Mouse (Mus musculus) heart, postnatal 0 days (tissue): ENCODE measurements around the gene Ndufa4l2. TPM values are rescaled to one million over a fixed set of nuclear protein-coding genes. Genes with fewer than 3 reads are reported as not detected.
A peak's percentile ranks its signal among the peaks of the same experiment; 100 is the strongest.

Experiments
- ATAC-seq: fragments of 200-750 bp; cut with Nextera tagmentation; 2 replicates; pipeline ENCODE4 v1.8.0; 2017; ENCODE audit warnings: low read depth, moderate number of reproducible peaks, moderate library complexity; ENCODE audit not compliant: insufficient read depth
- DNase-seq: peaks from one replicate; pipeline ENCODE4 v3.0.0-alpha.2; 2016; ENCODE audit warnings: low spot score
- H3K27ac ChIP-seq: fragments of 300-500 bp; sonication (generic); 2 replicates; pipeline ENCODE4 v1.5.1; 2014; ENCODE audit warnings: low read depth, mild to moderate bottlenecking
- H3K27me3 ChIP-seq: fragments of 300-500 bp; sonication (generic); 2 replicates; pipeline ENCODE4 v1.6.1; 2014; ENCODE audit warnings: low read length, mixed read lengths; ENCODE audit not compliant: control insufficient read depth, insufficient read depth
- H3K36me3 ChIP-seq: fragments of 300-500 bp; sonication (generic); replicated peaks from 2 replicates; pipeline ENCODE4 v1.6.1; 2014; ENCODE audit warnings: low read length, mixed read lengths; ENCODE audit not compliant: control insufficient read depth, insufficient read depth
- H3K4me1 ChIP-seq: fragments of 300-500 bp; sonication (generic); 2 replicates; pipeline ENCODE4 v1.6.1; 2014; ENCODE audit warnings: antibody characterized with exemption; ENCODE audit not compliant: control insufficient read depth, insufficient read depth
- H3K4me2 ChIP-seq: fragments of 300-500 bp; sonication (generic); 2 replicates; pipeline ENCODE4 v1.6.1; 2014; ENCODE audit warnings: low read depth, mild to moderate bottlenecking, low read length, moderate library complexity
- H3K4me3 ChIP-seq: fragments of 300-500 bp; sonication (generic); 2 replicates; pipeline ENCODE4 v1.5.1; 2014; ENCODE audit warnings: low read depth, low read length
- H3K9ac ChIP-seq: fragments of 300-500 bp; sonication (generic); replicated peaks from 2 replicates; pipeline ENCODE4 v1.6.1; 2014; ENCODE audit warnings: low read depth, low read length, mixed read lengths
- H3K9me3 ChIP-seq: fragments of 300-500 bp; sonication (generic); replicated peaks from 2 replicates; pipeline ENCODE4 v1.6.1; 2016; ENCODE audit warnings: low read length; ENCODE audit not compliant: control insufficient read depth
- CTCF ChIP-seq: IDR thresholded peaks from 2 replicates; pipeline ENCODE4 v1.5.1; 2016; ENCODE audit warnings: antibody characterized with exemption, control low read depth, low read depth
- EP300 ChIP-seq: IDR thresholded peaks from 2 replicates; pipeline ENCODE4 v1.6.1; 2016; ENCODE audit warnings: antibody characterized with exemption, low read depth
- WGBS: fragments of 180-500 bp; shearing (Covaris S2); extraction: QIAGEN DNeasy Blood & Tissue Kit; methylation state at CpG from one replicate; pipeline ENCODE4 v1.1.7; 2014; 5-methylcytosine and 5-hydroxymethylcytosine counted together
- polyA plus RNA-seq: library from polyadenylated mRNA; unstranded; fragments of >200 nt; fragmentation: Nextera tagmentation; extraction: Ambion mirVana; gene quantifications from 2 replicates; pipeline ENCODE4 v1.2.1, GENCODE M21; 2015
- total RNA-seq: library from RNA; depleted of rRNA; stranded (reverse); fragments of >200 nt; gene quantifications from 2 replicates; pipeline ENCODE4 v1.2.3, GENCODE M21; 2014; ENCODE audit warnings: low replicate concordance; rRNA removed

Gene Ndufa4l2
- 43.8 and 68.3 TPM in 2 replicates for total RNA-seq
- 46.4 and 47.6 TPM in 2 replicates for polyA plus RNA-seq

GRCm38 (mm10) chr10:127514764-127515163 is at the start of gene Ndufa4l2:
Gene Ndufa4l2 (plus strand): TSS chr10:127514967.
- Histone ChIP-seq H3K4me3 (peak within 1 kb of the TSS; percentile 32), H3K4me2 (peak within 1 kb of the TSS; percentile 65), H3K27ac (peak within 1 kb of the TSS; percentile 54), H3K9me3 (no peaks in the 10 kb centered on the region), H3K4me1 (peaks cover 32% of the 10 kb centered on the region), H3K27me3 (peaks cover 44% of the 10 kb centered on the region), H3K36me3 (peaks cover 21% of the 10 kb centered on the region), H3K9ac (0 out of 2 replicates have a peak within 1 kb of the TSS, but pooled peaks have one; percentile 17)
- DNase-seq (no peak), ATAC-seq (no peak)
- WGBS: 21% methylated on average over 6 of the region's 6 CpGs
- TF ChIP-seq CTCF (no peak), EP300 (no peak)

GRCm38 (mm10) chr10:127471281-127471988 is 43.3 kb upstream of the Ndufa4l2 start:
- DNase-seq (no peak), ATAC-seq (no peak)
- Histone ChIP-seq H3K36me3 (peaks cover 53% of the 10 kb centered on the region), H3K4me1 (no peaks in the 10 kb centered on the region; the same call in 1 of the 2 replicates), H3K27me3 (no peaks in the 10 kb centered on the region), H3K9me3 (no peaks in the 10 kb centered on the region; the same call in 1 of the 2 replicates), H3K9ac (no peak overlapping the region), H3K27ac (peak overlapping the region; percentile 16; the same call in 1 of the 2 replicates), H3K4me2 (no peak overlapping the region), H3K4me3 (no peak overlapping the region)
- TF ChIP-seq EP300 (no peak), CTCF (no peak)
- WGBS: 46% methylated on average over 15 of the region's 15 CpGs

- Histone ChIP-seq H3K9ac (no peak overlapping the region), H3K4me2 (no peak overlapping the region), H3K4me1 (no peaks in the 10 kb centered on the region; the same call in 1 of the 2 replicates), H3K9me3 (no peaks in the 10 kb centered on the region; the same call in 1 of the 2 replicates), H3K4me3 (no peak overlapping the region), H3K27me3 (no peaks in the 10 kb centered on the region), H3K27ac (no peak overlapping the region), H3K36me3 (peaks cover 60% of the 10 kb centered on the region)
- WGBS: 45% methylated on average over 9 of the region's 9 CpGs
- DNase-seq (peak; percentile 40), ATAC-seq (peak; percentile 75)
- TF ChIP-seq EP300 (no peak), CTCF (no peak)
Measured at GRCm38 (mm10) chr10:127472722-127473121, 42.0 kb upstream of the Ndufa4l2 start.

GRCm38 (mm10) chr10:127475175-127475574 is 39.6 kb upstream of the Ndufa4l2 start:
- TF ChIP-seq CTCF (no peak), EP300 (no peak)
- DNase-seq (no peak), ATAC-seq (no peak)
- Histone ChIP-seq H3K4me1 (no peaks in the 10 kb centered on the region; the same call in 1 of the 2 replicates), H3K27me3 (no peaks in the 10 kb centered on the region), H3K36me3 (peaks cover 63% of the 10 kb centered on the region), H3K4me3 (no peak overlapping the region), H3K4me2 (no peak overlapping the region), H3K9ac (no peak overlapping the region), H3K9me3 (no peaks in the 10 kb centered on the region; the same call in 1 of the 2 replicates), H3K27ac (no peak overlapping the region)
- 96% methylated on average over 4 of the region's 4 CpGs for WGBS

DNA sequence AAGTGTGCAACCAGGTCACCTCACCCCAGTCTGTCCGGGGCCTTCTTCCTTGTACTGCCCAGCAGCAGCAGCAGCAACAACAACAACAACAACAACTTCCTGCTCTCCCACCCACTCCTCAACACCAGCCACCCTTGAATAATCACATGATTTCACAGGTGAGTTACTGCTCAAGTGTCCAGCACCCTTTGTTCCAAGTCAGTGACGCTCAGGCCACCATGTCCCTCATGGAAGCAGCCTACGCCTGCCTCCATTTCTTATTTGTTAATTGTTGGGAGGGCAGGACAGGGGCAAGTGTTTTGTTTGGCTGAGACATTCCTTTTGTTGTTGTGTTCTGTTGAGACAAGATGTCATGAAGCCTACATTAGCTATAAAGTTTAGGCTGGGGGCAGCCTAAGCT is 38.2 kb upstream of the Ndufa4l2 start:
- H3K4me2 ChIP-seq: no peak overlapping the region
- TF ChIP-seq CTCF: no peak
- no peak for TF ChIP-seq EP300
- H3K9me3 ChIP-seq: no peaks in the 10 kb centered on the region
- H3K4me1 ChIP-seq: no peaks in the 10 kb centered on the region
- ATAC-seq (no peak), DNase-seq (no peak)
- no peak overlapping the region for H3K4me3 ChIP-seq
- WGBS: 84% methylated on average over 3 of the region's 3 CpGs
- peaks cover 60% of the 10 kb centered on the region for H3K36me3 ChIP-seq
- no peak overlapping the region for H3K9ac ChIP-seq
- H3K27me3 ChIP-seq: no peaks in the 10 kb centered on the region
- H3K27ac ChIP-seq: no peak overlapping the region
